Mouse (Mus musculus) cerebellum, adult 2 months (tissue): ENCODE measurements at regions not wholly inside any gene's neighbourhood (a gene's known extent, or its start where the extent isn't known, plus 50 kb on each side); places are given as distances from the start of the nearest gene placed in this dataset.

Experiments used
- CTCF ChIP-seq: fragments of 200-500 bp; IDR thresholded peaks from 2 replicates; pipeline ENCODE4 v1.5.1; 2011; ENCODE audit warnings: low read depth, mild to moderate bottlenecking, control low read depth, low read length, moderate library complexity, borderline replicate concordance; ENCODE audit not compliant: insufficient read depth
- POLR2A ChIP-seq: fragments of 200-500 bp; IDR thresholded peaks from 2 replicates; pipeline ENCODE4 v1.6.1; 2011; ENCODE audit warnings: low read length, control low read depth, borderline replicate concordance; ENCODE audit not compliant: insufficient read depth

GRCm38 (mm10) chr1:83796961-83797891 lies 389.2 kb upstream of the Sphkap start:
- TF ChIP-seq POLR2A (no peak), CTCF (no peak)
